Mouse (Mus musculus) gastrocnemius, postnatal 14 days (tissue): Measurements from ENCODE around the gene Fasn. TPM values are rescaled to one million over a fixed set of nuclear protein-coding genes. Genes with fewer than 3 reads are reported as not detected.

ENCODE experiments used
- DNase-seq: peaks from one replicate; pipeline ENCODE4 v3.0.0; 2021; ENCODE audit warnings: mixed read lengths
- intact Hi-C: fragments of 180-260 bp; cut with DNase I; formaldehyde crosslinking; loops from one replicate; pipeline ENCODE4 v1.15.1; 2025; ENCODE audit warnings: low total_unique reads
- total RNA-seq, 2 experiments: library from RNA; stranded (reverse); gene quantifications; 2 replicates each; pipeline ENCODE4 v1.2.3; 2021

Gene Fasn
- total RNA-seq, 2 experiments from 2014 or later, result 13.9 to 19.4 TPM

- DNase-seq, result peak; percentile 4
- intact Hi-C loops, result no loop called here
These were observed 6.3 kb upstream of the Fasn start for GRCm38 (mm10) chr11:120830686-120831085.

- intact Hi-C loops, result loop anchor here (10.0 kb wide), 1 partner anchor 65 kb away; no protein-coding TSS in a partner anchor
These were observed 5.6 kb upstream of the Fasn start for GRCm38 (mm10) chr11:120829757-120830532.

GRCm38 (mm10) chr11:120828416-120828815 is 4.1 kb upstream of the Fasn start:
- intact Hi-C loops, result loop anchor here (10.0 kb wide), 1 partner anchor 66 kb away; no protein-coding TSS in a partner anchor
- no peak for DNase-seq

More at GRCm38 (mm10) chr11:120829757-120830532, 5.6 kb upstream of the Fasn start:
- DNase-seq, result peak; percentile 2

- intact Hi-C loops, result loop anchor here (10.0 kb wide), 1 partner anchor 69 kb away; no protein-coding TSS in a partner anchor
- peak; percentile 3 for DNase-seq
These were observed 1.9 kb upstream of the Fasn start for GRCm38 (mm10) chr11:120826016-120826953.

GRCm38 (mm10) chr11:120825289-120825863 is 1.0 kb upstream of the Fasn start:
- intact Hi-C loops, result loop anchor here (10.0 kb wide), 1 partner anchor 69 kb away; no protein-coding TSS in a partner anchor
- DNase-seq, result peak; percentile 17

- intact Hi-C loops, result loop anchor here (10.0 kb wide), 1 partner anchor 70 kb away; no protein-coding TSS in a partner anchor
- no peak for DNase-seq
These were observed 491 bp upstream of the Fasn start for GRCm38 (mm10) chr11:120824787-120825288.

- DNase-seq, result peak; percentile 66
- intact Hi-C loops, result loop anchor here (10.0 kb wide), 1 partner anchor 71 kb away; no protein-coding TSS in a partner anchor
These were observed 798 bp downstream of the Fasn start for GRCm38 (mm10) chr11:120823551-120823947.

- intact Hi-C loops, result loop anchor here (10.0 kb wide), 1 partner anchor 72 kb away; no protein-coding TSS in a partner anchor
- DNase-seq, result peak; percentile 30
These were observed 1.4 kb downstream of the Fasn start for GRCm38 (mm10) chr11:120822831-120823550.

GRCm38 (mm10) chr11:120822321-120822720 is 2.0 kb downstream of the Fasn start:
- intact Hi-C loops, result loop anchor here (10.0 kb wide), 1 partner anchor 72 kb away; no protein-coding TSS in a partner anchor

GRCm38 (mm10) chr11:120821076-120821922 is 3.0 kb downstream of the Fasn start:
- intact Hi-C loops, result loop anchor here (10.0 kb wide), 1 partner anchor 74 kb away; no protein-coding TSS in a partner anchor
- peak; percentile 7 for DNase-seq

More at GRCm38 (mm10) chr11:120822321-120822720, 2.0 kb downstream of the Fasn start:
- DNase-seq, result peak; percentile 2

- intact Hi-C loops, result loop anchor here (10.0 kb wide), 1 partner anchor 74 kb away; no protein-coding TSS in a partner anchor
- DNase-seq, result peak; percentile 8
These were observed 3.8 kb downstream of the Fasn start for GRCm38 (mm10) chr11:120820546-120820945.

GRCm38 (mm10) chr11:120819556-120819955 is 4.8 kb downstream of the Fasn start:
- intact Hi-C loops, result no loop called here
- peak; percentile 3 for DNase-seq

- intact Hi-C loops, result no loop called here
- DNase-seq, result peak; percentile 3
These were observed 6.1 kb downstream of the Fasn start for GRCm38 (mm10) chr11:120818251-120818650.

- intact Hi-C loops, result no loop called here
- DNase-seq, result peak; percentile 2
These were observed 7.0 kb downstream of the Fasn start for GRCm38 (mm10) chr11:120817358-120817757.

GRCm38 (mm10) chr11:120812068-120812467 is 12.3 kb downstream of the Fasn start:
- no peak for DNase-seq
- intact Hi-C loops, result no loop called here

GRCm38 (mm10) chr11:120808010-120808409 is 16.3 kb downstream of the Fasn start:
- no peak for DNase-seq
- intact Hi-C loops, result no loop called here
